Mouse (Mus musculus): ENCODE measurements at regions not wholly inside any gene's neighbourhood (a gene's known extent, or its start where the extent isn't known, plus 50 kb on each side); places are given as distances from the start of the nearest gene placed in this dataset.

GRCm38 (mm10) chr5:119335979-119336378 lies 334.5 kb upstream of the Tbx3 start:
- no peak for DNase-seq (ENCODE audit: inconsistent age in 2 of 2, low spot score in 1 of 2)

GRCm38 (mm10) chr5:119337739-119338138 lies 332.7 kb upstream of the Tbx3 start:
- no peak for DNase-seq (ENCODE audit: inconsistent age in 2 of 2, low spot score in 1 of 2)

DNA sequence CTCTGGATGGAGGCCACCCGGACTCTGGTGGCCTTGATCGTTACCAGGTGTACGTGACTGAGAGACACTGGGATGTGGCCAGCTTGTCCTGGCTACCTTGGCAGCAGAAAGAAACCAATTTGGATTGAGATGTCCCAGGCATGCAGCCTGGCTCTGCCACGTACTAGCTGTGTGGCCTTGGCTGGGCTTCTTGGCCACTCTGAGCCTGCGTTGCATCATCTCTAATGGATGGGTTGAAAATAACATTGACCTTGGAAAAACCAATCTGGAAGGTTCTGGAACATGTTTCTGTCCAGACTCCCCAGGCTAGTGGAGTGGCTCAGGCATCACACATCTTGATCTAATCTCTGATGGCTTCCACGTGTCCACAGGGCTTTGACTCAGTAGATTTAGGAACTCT lies 331.8 kb upstream of the Tbx3 start:
- DNase-seq (ENCODE audit: inconsistent age in 2 of 2, low spot score in 1 of 2), result peak; percentile 74 to 90

DNA sequence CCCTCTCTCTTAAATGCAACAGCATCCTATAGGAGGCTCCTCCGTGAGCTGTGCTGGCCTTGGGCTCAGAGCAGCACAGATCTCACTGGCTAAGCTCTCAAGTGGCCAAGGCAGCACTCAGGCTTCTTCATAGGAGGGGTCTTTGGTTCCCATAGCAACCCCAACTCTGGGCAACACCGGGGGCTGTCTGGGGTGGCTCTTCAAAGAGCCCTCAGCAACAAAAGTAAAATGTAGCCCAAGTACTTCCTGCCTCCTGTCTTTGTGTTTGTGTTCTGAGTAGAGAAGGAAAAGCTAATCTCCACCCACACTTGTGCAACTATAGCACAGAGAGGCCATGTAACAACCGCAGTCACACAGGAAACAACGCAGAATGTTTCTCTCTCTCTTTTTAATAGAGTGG lies 322.2 kb upstream of the Tbx3 start:
- DNase-seq (ENCODE audit: inconsistent age in 2 of 2, low spot score in 1 of 2), result no peak

DNA sequence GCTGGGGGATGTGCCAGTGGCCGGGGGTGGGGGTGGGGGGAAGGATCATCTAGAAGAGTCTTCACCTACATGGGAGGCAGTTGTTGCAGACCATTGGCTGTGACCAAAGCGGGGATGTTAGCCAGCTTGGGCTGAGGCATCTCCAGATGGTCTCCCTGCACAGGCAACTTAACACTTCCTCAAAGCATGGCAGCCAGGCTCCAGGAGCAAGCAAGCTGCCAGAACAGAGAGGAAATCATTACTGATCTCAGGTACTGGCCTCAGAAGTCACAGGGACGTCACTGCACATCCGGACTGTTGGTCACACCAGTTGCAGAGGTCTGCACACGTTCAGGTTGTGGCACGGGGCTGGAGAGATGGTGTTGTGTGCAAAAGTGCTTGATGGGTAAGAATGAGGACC lies 321.1 kb upstream of the Tbx3 start:
- DNase-seq (ENCODE audit: inconsistent age in 2 of 2, low spot score in 1 of 2), result no peak

GRCm38 (mm10) chr5:119350325-119350915 lies 320.0 kb upstream of the Tbx3 start:
- no peak for DNase-seq (ENCODE audit: inconsistent age in 2 of 2, low spot score in 1 of 2)

DNA sequence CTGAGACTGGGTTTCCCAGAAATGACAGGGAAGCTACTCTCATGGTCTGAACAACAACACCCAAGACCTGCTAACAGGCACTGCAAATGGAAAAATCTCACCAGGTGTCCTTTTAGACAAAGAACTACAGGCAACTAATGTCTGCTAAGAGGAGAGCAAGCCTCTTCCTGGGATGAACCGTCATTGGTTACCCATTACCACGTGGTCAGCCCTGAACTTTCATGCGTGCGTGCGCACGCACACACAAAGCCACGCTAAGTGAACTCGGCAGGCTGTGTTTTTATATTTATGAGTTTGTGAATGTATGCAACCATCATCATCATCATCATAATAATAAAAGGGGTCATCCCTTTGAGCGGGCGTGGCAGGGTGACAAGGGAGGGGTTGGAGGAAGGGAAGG lies 315.0 kb upstream of the Tbx3 start:
- DNase-seq (ENCODE audit: inconsistent age in 2 of 2, low spot score in 1 of 2), result no peak

GRCm38 (mm10) chr5:119356051-119356450 lies 314.4 kb upstream of the Tbx3 start:
- no peak for DNase-seq (ENCODE audit: inconsistent age in 2 of 2, low spot score in 1 of 2)

DNA sequence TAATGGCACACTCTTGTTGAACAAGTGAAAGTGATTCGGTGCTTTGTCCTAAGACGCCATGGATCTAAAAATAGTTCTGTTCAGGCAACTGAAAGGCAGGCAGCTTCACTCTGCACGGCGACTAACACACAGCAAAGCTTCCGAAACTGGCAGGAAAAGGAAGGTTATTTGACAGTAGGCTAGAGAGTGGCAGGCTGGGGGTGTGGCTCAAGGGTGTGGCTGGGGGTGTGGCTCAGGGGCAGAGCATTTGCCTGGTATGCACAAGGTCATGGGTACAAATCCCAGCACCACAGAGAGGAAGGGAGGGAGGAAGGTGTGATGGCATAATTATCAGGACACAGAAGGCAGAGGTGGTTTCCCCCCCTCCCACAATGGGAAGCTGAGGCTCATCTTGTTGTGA lies 310.8 kb upstream of the Tbx3 start:
- peak; percentile 45 to 68 for DNase-seq (ENCODE audit: inconsistent age in 2 of 2, low spot score in 1 of 2)

- DNase-seq (ENCODE audit: inconsistent age in 2 of 2, low spot score in 1 of 2), result no peak
Measured at GRCm38 (mm10) chr5:119360351-119360750, 310.1 kb upstream of the Tbx3 start.

DNA sequence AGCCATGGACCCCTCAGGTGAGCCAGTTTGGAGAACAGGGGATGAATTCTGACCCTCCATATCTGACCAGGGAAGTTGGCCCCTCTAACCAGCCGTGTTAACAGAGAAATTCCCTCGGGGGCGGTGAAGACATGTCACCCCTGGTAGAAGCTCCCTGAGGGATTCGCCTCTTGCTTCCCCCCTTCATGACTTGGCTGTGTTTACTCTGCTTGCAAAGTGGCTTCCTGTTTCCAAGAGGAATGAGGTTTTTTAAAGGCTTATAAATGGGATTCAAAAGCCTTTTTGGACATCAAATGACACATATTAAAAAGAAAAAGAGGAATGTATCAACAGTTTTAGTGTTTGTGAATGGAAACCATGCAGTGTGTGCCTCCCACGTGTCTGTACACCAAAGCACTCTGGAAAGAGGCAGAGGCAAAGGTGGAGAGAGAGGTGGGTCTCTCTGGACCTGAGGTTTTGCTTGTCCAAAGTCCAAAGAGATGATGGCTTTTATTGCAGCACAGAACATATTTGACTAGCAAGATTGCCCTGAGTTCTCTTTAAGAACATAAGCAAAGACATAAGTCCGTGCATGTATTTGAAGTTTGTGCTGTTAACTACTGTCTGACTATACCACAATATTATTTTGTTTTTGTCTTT lies 308.9 kb upstream of the Tbx3 start:
- DNase-seq (ENCODE audit: inconsistent age in 2 of 2, low spot score in 1 of 2), result no peak

DNA sequence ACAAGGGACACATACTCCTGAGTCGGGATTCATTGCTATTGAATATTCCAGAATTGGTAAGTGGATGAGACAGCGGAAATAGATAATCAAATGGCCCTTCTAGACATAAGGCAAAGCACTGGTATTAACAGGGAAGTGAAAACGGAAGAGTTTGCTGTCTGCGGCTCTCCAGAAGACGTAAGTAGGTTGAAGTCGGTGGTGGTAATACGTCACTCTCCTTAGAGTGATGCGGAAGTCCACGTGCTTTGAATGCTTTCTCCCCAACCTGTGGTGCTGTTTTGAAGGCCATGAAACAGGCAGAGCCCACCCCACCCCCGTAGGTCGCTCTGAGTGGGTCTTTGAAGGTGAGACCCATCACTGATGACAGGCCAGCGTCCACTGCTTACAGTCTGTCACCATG lies 308.0 kb upstream of the Tbx3 start:
- DNase-seq (ENCODE audit: inconsistent age in 2 of 2, low spot score in 1 of 2), result no peak

- DNase-seq (ENCODE audit: inconsistent age in 2 of 2, low spot score in 1 of 2), result no peak
Measured at GRCm38 (mm10) chr5:119364250-119364649, 306.2 kb upstream of the Tbx3 start.

GRCm38 (mm10) chr5:119365157-119365556 lies 305.3 kb upstream of the Tbx3 start:
- no peak for DNase-seq (ENCODE audit: inconsistent age in 2 of 2, low spot score in 1 of 2)

GRCm38 (mm10) chr5:119366296-119366695 lies 304.2 kb upstream of the Tbx3 start:
- DNase-seq (ENCODE audit: inconsistent age in 2 of 2, low spot score in 1 of 2), result peak in 1 of 2 experiments; percentile 53

- no peak for DNase-seq (ENCODE audit: inconsistent age in 2 of 2, low spot score in 1 of 2)
Measured at GRCm38 (mm10) chr5:119370481-119370880, 300.0 kb upstream of the Tbx3 start.

DNA sequence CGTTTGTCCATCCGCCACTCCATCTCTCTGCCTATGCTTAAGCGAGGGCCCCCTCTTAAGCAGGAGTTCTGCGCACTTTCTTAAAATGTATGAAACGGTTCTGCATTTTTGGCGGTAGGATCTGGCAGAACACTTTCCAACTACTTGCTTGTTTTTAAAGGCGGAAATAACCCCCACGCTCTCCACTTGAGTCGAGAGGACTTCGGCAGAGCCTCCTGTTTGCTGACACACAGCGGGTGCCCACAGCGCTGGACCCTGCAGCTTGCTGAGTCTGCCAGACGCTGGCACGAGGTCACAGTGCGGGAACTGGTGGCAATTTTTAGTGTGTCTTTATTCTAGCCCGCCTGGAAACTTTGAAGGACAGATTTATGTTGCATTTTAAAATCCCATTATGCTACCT lies 299.5 kb upstream of the Tbx3 start:
- DNase-seq (ENCODE audit: inconsistent age in 2 of 2, low spot score in 1 of 2), result no peak

- DNase-seq (ENCODE audit: inconsistent age in 2 of 2, low spot score in 1 of 2), result no peak
Measured at GRCm38 (mm10) chr5:119373774-119374700, 296.4 kb upstream of the Tbx3 start.

GRCm38 (mm10) chr5:119374861-119375260 lies 295.6 kb upstream of the Tbx3 start:
- DNase-seq (ENCODE audit: inconsistent age in 2 of 2, low spot score in 1 of 2), result no peak

- no peak for DNase-seq (ENCODE audit: inconsistent age in 2 of 2, low spot score in 1 of 2)
Measured at GRCm38 (mm10) chr5:119378261-119378660, 292.2 kb upstream of the Tbx3 start.

DNA sequence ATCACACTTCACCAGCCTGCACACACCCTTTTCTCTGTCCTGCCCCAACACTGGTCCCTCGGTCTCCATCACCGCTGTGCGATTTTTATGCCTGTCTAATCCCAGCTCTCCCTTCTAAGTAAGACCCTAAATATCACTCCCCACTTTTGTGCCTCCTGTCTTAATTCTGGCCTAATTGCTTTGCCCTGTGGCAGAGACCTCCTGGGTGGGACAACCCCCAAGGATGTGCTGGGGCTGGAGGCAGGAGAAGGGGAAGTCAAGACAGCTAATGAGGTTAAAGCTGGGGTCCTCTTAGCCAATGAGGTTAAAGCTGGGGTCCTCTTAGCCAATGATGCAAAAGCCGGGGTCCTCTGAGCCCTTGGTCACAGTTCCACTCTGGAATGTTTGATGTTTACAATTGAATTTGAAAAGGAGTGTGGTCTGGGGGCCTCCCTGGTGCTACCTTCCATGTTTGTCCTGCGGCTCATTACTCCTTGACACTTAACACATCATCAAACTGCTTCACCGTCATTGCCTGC lies 290.5 kb upstream of the Tbx3 start:
- no peak for DNase-seq (ENCODE audit: inconsistent age in 2 of 2, low spot score in 1 of 2)

DNA sequence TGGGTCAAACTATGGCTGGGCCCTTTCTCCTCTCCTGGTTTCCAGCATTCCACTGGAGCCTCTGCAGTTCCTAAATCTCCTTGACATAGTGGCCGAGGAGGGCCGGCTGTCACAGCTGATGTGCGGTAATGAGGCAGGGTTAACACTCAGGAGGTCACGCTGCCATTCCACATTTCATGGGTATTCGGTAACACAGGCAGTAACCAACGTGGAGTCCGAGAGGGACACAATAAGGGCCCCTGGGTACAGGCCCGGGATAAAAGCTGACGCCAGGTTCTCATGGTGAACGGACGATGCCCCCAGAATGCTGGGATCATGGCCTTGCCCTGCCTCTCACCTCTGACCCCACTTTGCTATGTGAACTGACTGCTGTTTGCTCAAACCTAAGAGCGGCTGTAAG lies 289.0 kb upstream of the Tbx3 start:
- DNase-seq (ENCODE audit: inconsistent age in 2 of 2, low spot score in 1 of 2), result no peak

Data from adrenal gland, adult (tissue).